Mouse (Mus musculus): ENCODE measurements at regions not wholly inside any gene's neighbourhood (a gene's known extent, or its start where the extent isn't known, plus 50 kb on each side); places are given as distances from the start of the nearest gene placed in this dataset.
A peak's percentile ranks its signal among the peaks of the same experiment; 100 is the strongest.
"Not testable (repeated sequence)": the region's sequence is repeated elsewhere in the genome, so short reads cannot be mapped to it uniquely, and the experiment has no call there.

DNA sequence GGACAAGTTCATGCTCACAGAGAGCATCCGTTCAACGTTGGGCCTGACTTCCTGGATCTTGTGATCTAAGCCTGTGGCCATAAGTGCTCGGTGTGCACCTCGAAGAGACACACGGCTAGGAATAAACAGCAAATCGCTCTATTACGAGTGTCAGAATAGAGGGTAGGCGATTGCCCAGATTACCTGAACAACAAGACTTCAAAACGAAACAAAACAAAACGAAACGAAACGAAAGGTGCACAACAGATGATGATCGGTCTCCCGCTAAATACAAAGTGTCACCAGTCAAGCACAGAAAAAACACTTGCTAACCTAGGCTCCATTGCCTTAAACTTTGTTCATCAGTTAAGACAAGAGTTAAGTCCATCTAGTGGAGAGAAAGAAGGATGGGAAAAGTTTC lies 67.4 kb downstream of the Pdia4 start:
- not testable (repeated sequence) for H3K4me3 ChIP-seq (ENCODE audit: low read depth, low read length); DNase-seq (ENCODE audit: low spot score); ATAC-seq (replicated peaks; ENCODE audit: insufficient number of reproducible peaks, low FRiP score, low TSS enrichment, low read depth); H3K9ac ChIP-seq (replicated peaks; ENCODE audit: low read length); H3K4me1 ChIP-seq (ENCODE audit: control insufficient read depth, insufficient read depth, low read length); H3K9me3 ChIP-seq (replicated peaks; ENCODE audit: control insufficient read depth, low read length); H3K27ac ChIP-seq (replicated peaks; ENCODE audit: low read depth, low read length); H3K36me3 ChIP-seq (replicated peaks; ENCODE audit: control insufficient read depth, insufficient read depth, low read depth, low read length); H3K27me3 ChIP-seq (ENCODE audit: control insufficient read depth, insufficient read depth, low read length); H3K4me2 ChIP-seq (ENCODE audit: low read depth, low read length)
- 78% methylated on average over 7 of the region's 14 CpGs for WGBS

DNA sequence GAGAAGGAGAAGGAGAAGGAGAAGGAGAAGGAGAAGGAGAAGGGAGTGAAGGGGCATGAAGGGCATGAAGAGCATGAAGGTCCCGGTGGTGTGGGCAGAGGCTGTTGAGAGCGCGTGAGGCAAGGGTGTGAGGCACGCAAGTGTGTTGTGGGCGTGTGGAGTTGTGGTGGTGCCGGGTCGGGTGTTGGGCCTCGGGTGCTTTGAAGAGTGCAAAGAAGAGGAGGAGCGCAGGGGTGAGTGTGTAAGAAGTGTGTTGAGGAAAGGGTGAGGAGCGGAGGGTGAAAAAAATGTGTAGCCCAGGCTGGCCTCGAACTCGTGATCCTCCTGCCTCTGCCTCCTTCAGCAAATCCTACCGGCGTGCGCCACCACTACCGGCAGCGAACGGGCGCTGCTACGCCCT lies 69.4 kb downstream of the Pdia4 start:
- H3K27ac ChIP-seq (replicated peaks; ENCODE audit: low read depth, low read length); H3K9me3 ChIP-seq (replicated peaks; ENCODE audit: control insufficient read depth, low read length); H3K9ac ChIP-seq (replicated peaks; ENCODE audit: low read length); H3K4me3 ChIP-seq (ENCODE audit: low read depth, low read length); H3K27me3 ChIP-seq (ENCODE audit: control insufficient read depth, insufficient read depth, low read length); H3K36me3 ChIP-seq (replicated peaks; ENCODE audit: control insufficient read depth, insufficient read depth, low read depth, low read length); H3K4me2 ChIP-seq (ENCODE audit: low read depth, low read length); H3K4me1 ChIP-seq (ENCODE audit: control insufficient read depth, insufficient read depth, low read length); ATAC-seq (replicated peaks; ENCODE audit: insufficient number of reproducible peaks, low FRiP score, low TSS enrichment, low read depth); DNase-seq (ENCODE audit: low spot score): not testable (repeated sequence)
- WGBS: 0% methylated on average over 3 of the region's 20 CpGs

DNA sequence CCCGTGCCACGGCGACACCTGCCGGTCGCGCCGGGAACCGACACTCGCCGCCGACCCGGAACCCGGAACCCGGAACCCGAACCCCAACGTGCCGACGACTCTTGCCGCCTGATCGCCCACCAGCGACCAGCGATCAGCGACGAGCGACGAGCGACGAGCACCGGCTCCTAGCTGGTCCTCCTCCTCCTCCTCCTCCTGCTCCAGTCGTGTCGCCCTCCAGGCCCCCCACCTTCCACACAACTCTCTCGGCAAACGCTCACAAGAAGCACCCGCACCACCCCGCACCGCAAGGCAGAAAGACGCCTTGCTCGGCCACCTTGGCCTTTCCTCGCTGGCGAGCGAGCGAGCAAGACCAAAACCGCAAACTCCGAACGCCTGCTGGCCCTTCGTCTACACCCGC lies 73.0 kb downstream of the Pdia4 start:
- H3K27me3 ChIP-seq (ENCODE audit: control insufficient read depth, insufficient read depth, low read length); H3K36me3 ChIP-seq (replicated peaks; ENCODE audit: control insufficient read depth, insufficient read depth, low read depth, low read length); H3K27ac ChIP-seq (replicated peaks; ENCODE audit: low read depth, low read length); H3K4me1 ChIP-seq (ENCODE audit: control insufficient read depth, insufficient read depth, low read length); H3K9ac ChIP-seq (replicated peaks; ENCODE audit: low read length); H3K9me3 ChIP-seq (replicated peaks; ENCODE audit: control insufficient read depth, low read length); ATAC-seq (replicated peaks; ENCODE audit: insufficient number of reproducible peaks, low FRiP score, low TSS enrichment, low read depth): not testable (repeated sequence)
- DNase-seq (ENCODE audit: low spot score): peak; percentile 4
- WGBS: 11% methylated on average over 12 of the region's 47 CpGs
- Histone ChIP-seq H3K4me2 (ENCODE audit: low read depth, low read length) (peak overlapping the region; percentile 27; the same call in 1 of the 2 replicates), H3K4me3 (ENCODE audit: low read depth, low read length) (peak overlapping the region; percentile 24)

DNA sequence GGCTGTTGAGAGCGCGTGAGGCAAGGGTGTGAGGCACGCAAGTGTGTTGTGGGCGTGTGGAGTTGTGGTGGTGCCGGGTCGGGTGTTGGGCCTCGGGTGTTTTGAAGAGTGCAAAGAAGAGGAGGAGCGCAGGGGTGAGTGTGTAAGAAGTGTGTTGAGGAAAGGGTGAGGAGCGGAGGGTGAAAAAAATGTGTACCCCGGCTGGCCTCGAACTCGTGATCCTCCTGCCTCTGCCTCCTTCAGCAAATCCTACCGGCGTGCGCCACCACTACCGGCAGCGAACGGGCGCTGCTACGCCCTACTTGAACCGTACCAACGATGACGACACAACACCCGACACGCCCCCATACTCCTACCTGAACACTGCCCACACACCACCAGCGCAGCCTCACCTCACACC lies 73.5 kb downstream of the Pdia4 start:
- not testable (repeated sequence) for H3K36me3 ChIP-seq (replicated peaks; ENCODE audit: control insufficient read depth, insufficient read depth, low read depth, low read length); H3K4me3 ChIP-seq (ENCODE audit: low read depth, low read length); ATAC-seq (replicated peaks; ENCODE audit: insufficient number of reproducible peaks, low FRiP score, low TSS enrichment, low read depth); H3K4me2 ChIP-seq (ENCODE audit: low read depth, low read length); DNase-seq (ENCODE audit: low spot score); H3K9ac ChIP-seq (replicated peaks; ENCODE audit: low read length); H3K9me3 ChIP-seq (replicated peaks; ENCODE audit: control insufficient read depth, low read length); H3K27ac ChIP-seq (replicated peaks; ENCODE audit: low read depth, low read length); H3K4me1 ChIP-seq (ENCODE audit: control insufficient read depth, insufficient read depth, low read length); H3K27me3 ChIP-seq (ENCODE audit: control insufficient read depth, insufficient read depth, low read length)
- WGBS: 11% methylated on average over 11 of the region's 26 CpGs

DNA sequence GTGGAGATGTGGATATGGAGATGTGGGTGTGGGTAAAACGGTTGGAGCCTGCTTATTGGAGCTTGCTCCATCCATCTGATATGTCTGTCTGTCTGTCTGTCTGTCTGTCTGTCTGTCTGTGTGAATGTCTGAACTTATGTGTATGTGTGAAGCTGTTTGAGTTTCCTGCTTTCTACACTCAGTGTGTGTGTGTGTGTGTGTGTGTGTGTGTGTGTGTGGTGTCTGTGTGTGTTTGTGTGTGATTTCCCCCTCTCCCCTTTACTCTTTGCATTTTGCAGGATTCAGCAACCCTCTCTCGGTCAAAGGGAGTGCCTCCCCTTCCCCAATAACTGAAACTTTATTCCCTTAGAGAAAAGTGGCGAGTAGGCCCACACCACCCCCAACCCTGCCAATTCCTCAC lies 75.3 kb downstream of the Pdia4 start:
- H3K4me3 ChIP-seq (ENCODE audit: low read depth, low read length); H3K4me2 ChIP-seq (ENCODE audit: low read depth, low read length); H3K9ac ChIP-seq (replicated peaks; ENCODE audit: low read length); DNase-seq (ENCODE audit: low spot score); H3K4me1 ChIP-seq (ENCODE audit: control insufficient read depth, insufficient read depth, low read length); H3K27me3 ChIP-seq (ENCODE audit: control insufficient read depth, insufficient read depth, low read length); H3K27ac ChIP-seq (replicated peaks; ENCODE audit: low read depth, low read length); H3K9me3 ChIP-seq (replicated peaks; ENCODE audit: control insufficient read depth, low read length); ATAC-seq (replicated peaks; ENCODE audit: insufficient number of reproducible peaks, low FRiP score, low TSS enrichment, low read depth); H3K36me3 ChIP-seq (replicated peaks; ENCODE audit: control insufficient read depth, insufficient read depth, low read depth, low read length): not testable (repeated sequence)
- no CpG with 5 or more reads among the region's 3 CpGs for WGBS
